Mouse (Mus musculus) 3T3-L1 (cell line): ENCODE results near the gene Fbxw20.
"Not testable (repeated sequence)": the region's sequence is repeated elsewhere in the genome, so short reads cannot be mapped to it uniquely, and the experiment has no call there.

ENCODE experiments used
- DNase-seq: peaks from one replicate; pipeline ENCODE4 v3.0.0-alpha.2; 2015; ENCODE audit warnings: low read depth, low spot score

Fbxw20 gene

DNA sequence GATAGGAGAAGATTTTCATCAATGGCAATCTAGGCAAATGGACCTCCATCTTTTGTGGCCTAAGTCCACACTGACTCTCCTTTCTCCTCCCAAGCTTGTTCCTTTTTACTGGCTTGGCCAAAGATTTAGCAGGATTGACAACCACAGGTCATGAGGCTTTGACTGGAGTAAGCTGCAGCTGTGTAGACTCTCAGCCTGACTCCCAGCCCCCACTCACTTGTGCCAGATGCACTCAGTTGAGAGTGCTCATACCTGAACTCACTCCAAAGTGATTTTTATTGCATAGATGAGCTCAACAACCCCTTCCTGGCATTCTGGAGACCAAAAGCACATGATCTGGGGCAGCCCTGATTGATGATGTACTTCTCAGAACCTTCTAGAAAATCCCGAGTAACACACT is at the start of gene Fbxw20:
Gene Fbxw20 (minus strand): TSS at position 101 of the 400 bp plus-strand sequence.
- DNase-seq, result no peak

DNA sequence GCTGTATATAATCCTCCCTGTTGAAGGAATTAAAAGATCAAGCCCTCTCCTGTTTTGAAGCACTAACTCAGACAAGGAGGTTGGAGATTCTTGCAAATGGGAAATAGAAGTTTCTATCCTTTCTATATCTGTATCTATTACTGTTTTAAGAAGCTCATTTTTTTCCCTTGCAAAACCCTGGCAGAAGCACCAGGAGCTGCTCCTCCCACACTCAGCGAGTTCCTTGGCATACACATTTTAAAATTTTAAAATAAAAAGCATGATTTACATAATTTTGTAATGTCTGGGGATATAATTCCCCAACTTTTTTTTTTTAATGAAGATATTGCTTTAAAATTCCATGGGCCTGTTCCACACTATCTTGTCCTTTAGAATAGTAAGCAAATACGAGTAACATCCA is 28.5 kb upstream of the Fbxw20 start:
- no peak for DNase-seq

DNA sequence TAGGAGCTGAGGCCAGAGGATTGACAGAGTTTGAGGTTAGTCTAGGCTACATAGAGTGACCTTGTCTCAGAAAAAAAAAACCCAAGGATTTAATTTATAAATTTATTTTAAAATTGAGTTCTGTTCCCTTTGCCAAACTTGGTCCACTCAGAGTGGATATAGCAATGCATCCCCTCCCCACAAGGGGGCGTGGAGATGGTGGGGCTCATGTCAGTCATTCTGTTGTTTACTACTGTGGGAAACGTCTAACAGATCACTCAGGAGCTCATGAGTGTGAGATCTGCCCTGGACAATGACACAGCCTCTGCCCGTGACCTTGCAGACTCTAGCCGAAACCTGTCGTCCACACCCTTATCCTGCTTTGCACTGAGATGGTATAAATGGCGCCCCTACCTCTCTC is 16.1 kb downstream of the Fbxw20 start:
- DNase-seq, result peak; percentile 4

DNA sequence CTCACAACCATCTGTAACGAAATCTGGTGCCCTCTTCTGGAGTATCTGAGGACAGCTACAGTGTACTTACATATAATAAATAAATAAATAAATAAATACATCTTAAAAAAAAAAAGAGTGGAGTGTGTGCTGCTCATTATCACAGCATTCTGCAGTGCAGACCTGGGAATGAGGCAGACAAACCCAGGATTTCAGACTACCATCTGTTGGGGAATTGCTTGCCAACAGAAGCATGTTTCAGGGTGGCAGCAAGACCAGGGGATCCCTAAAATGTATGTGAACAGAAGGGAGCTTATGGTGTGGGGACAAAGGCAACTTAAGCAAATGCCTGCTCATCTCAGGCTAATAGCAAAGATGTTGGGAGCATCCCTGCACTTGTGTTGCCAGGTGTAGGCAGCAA is 33.2 kb downstream of the Fbxw20 start:
- DNase-seq, result not testable (repeated sequence)

DNA sequence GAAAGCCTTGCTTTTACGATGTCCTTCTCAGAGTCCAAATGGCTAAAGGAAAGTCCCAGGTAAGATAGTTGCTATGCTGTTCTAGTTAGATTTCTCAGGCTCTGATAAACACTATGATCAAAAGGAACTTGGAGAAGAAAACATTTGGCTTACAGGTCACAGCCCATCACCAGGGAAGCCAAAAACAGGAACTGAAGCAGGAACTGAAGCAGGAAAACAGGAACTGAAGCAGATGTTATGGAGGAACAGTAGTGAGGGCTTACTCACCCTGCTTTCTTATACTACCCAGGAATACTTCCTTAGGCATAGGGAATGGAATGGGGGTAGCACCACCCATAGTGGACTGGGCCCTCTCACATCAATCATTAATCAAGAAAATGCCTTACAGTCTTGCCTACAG is 34.2 kb downstream of the Fbxw20 start:
- no peak for DNase-seq

DNA sequence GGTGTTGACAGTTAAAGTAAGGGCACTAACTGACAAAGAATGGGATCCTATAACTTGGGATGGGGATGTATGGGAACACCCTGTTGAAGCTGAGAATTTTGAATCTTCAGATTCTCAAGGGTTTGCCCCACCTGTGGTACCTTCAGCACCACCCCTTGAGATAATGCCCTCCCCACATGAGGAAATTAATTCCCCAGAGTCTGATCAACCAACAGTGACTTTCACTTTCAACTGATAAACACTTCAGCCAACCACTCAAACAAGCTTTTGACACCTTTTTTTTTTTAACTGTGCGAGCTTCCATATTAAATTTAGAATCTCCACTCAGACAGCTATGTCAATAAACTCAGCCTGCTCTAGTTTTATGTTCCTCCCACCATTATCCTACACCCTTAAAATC is 35.2 kb downstream of the Fbxw20 start:
- no peak for DNase-seq

DNA sequence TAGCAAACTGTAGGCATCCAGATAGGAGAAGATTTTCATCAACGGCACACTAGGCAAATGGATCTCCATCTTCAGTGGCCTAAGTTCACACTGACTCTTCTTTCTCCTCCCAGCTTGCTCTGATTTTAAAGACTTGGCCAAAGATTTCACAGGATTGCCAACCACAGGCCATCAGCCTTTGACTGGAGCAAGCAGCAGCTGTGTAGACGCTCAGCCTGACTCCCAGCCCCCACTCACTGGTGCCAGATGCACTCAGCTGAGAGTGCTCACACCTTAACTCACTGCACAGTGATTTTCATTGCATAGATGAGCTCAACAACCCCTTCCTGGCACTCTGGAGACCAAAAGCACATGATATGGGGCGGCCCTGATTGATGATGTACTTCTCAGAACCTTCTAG is 38.7 kb downstream of the Fbxw20 start, which contains the start of gene Fbxw13:
Gene Fbxw13 (minus strand): TSS at position 101 of the 400 bp plus-strand sequence.
- not testable (repeated sequence) for DNase-seq

DNA sequence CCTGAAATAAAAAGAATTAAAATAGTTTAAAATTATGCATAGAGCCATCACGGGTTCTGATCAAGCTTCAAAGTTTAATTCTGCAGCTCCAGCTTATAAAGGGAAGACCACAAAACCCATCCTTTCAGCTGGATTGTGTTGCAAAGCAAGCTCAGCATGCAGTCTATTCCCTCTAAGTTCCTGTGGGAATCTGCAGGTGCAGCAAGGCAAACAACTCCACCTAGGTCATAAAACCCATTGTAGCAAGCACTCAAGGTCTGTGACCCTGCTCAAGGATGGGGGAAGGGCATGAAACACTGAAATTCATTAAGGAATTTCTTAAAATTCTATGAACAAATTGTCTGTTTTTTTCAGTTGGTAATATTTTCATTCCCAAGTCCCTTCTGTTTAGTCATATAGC is 57.3 kb downstream of the Fbxw20 start:
- no peak for DNase-seq

DNA sequence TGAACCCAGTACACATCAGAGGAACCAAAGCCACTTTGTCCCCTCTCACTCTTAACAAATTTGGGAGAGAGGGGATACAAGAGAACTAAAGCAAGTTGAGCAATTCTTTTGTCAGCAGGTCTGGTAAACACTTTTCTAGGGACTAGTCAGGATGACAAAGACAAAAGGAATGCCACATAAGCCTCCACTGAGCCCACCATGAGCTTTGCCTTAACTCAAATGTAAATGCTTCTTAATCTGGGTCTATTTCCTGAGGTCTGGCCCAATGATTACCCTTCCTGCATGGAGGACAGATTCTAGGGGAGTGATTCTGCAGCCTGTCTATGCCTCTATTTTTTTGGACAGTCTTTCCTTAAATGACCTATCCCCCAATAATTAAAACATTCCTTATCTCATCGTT is 58.3 kb downstream of the Fbxw20 start:
- DNase-seq, result no peak
